Mouse (Mus musculus) frontal cortex, postnatal 10 days (tissue): Measurements from ENCODE around the gene D10Jhu81e.
A peak's percentile ranks its signal among the peaks of the same experiment; 100 is the strongest.

Experiments
- DNase-seq, 2 experiments: peaks; one replicate each; pipeline ENCODE4 v3.0.0; 2022; ENCODE audit warnings: low spot score in 2 of 2, mixed read lengths in 1 of 2

D10Jhu81e gene

GRCm38 (mm10) chr10:78163923-78164322, 5.7 kb downstream of the D10Jhu81e start:
- DNase-seq = peak in 1 of 2 experiments; percentile 48

- DNase-seq = no peak
These were observed 6.3 kb downstream of the D10Jhu81e start for GRCm38 (mm10) chr10:78163241-78163640.

GRCm38 (mm10) chr10:78162646-78163045, 6.9 kb downstream of the D10Jhu81e start:
- DNase-seq = no peak

- DNase-seq = no peak
These were observed 8.5 kb downstream of the D10Jhu81e start for GRCm38 (mm10) chr10:78161096-78161495.

GRCm38 (mm10) chr10:78160369-78161095, 9.1 kb downstream of the D10Jhu81e start:
- no peak for DNase-seq

GRCm38 (mm10) chr10:78159906-78160305, 9.7 kb downstream of the D10Jhu81e start:
- DNase-seq = peak in 1 of 2 experiments; percentile 78

GRCm38 (mm10) chr10:78159252-78159878, 10.2 kb downstream of the D10Jhu81e start:
- no peak for DNase-seq

GRCm38 (mm10) chr10:78158041-78158440, 11.5 kb downstream of the D10Jhu81e start:
- no peak for DNase-seq

GRCm38 (mm10) chr10:78156926-78157325, 12.7 kb downstream of the D10Jhu81e start:
- no peak for DNase-seq

GRCm38 (mm10) chr10:78148834-78149766, 20.5 kb downstream of the D10Jhu81e start:
- no peak for DNase-seq

- no peak for DNase-seq
These were observed 21.6 kb downstream of the D10Jhu81e start for GRCm38 (mm10) chr10:78147908-78148441.

GRCm38 (mm10) chr10:78143727-78144505, 25.7 kb downstream of the D10Jhu81e start:
- no peak for DNase-seq

GRCm38 (mm10) chr10:78140843-78141242, 28.7 kb downstream of the D10Jhu81e start:
- DNase-seq = no peak

- no peak for DNase-seq
These were observed 29.4 kb downstream of the D10Jhu81e start for GRCm38 (mm10) chr10:78140251-78140600.

GRCm38 (mm10) chr10:78139572-78140250, 29.9 kb downstream of the D10Jhu81e start:
- DNase-seq = no peak

- DNase-seq = no peak
These were observed 30.6 kb downstream of the D10Jhu81e start for GRCm38 (mm10) chr10:78138812-78139523.

GRCm38 (mm10) chr10:78137191-78137590, 32.4 kb downstream of the D10Jhu81e start:
- DNase-seq = no peak

- DNase-seq = no peak
These were observed 33.6 kb downstream of the D10Jhu81e start for GRCm38 (mm10) chr10:78135947-78136346.

GRCm38 (mm10) chr10:78134975-78135798, 34.4 kb downstream of the D10Jhu81e start:
- DNase-seq = no peak
